Mouse (Mus musculus): ENCODE data around the gene Sbk2.
A peak's percentile ranks its signal among the peaks of the same experiment; 100 is the strongest.

Gene Sbk2

DNA sequence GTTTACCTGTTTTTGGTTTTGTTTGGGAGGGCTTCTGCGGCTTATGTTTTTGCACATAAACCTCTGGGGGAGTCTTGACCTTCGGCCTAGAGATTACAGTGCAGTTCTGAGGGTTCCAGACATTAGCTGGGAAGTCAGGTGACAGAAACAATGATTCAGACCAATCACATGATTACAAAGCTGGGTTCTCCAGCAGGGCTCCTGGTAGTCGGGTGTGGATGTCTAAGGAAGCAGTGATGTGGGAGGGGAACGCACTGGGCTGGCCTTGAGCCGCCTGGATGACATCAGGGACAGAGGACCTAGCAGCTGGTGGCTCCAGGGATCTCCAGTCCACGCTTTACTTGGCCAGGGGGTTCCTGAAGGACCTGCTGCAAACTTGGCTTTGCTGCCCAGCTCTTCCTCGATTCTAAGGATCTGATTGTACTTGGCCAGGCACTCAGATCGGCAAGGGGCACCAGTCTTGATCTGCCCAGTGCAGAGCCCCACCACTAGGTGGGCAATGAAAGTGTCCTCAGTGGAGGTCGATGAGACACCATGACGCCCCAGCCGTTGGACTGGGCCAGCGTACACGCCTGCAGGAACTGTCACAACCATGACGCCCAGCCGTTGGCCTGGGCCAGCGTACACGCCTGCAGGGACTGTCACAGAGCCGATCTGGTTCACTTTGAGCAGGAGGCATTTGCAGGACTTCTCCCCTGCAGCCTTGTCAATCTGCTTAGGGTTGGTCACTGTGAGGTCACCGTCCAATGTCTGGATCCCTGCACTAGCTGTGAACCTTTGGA lies 13.5 kb downstream of the Sbk2 start:
- DNase-seq, result no peak

DNA sequence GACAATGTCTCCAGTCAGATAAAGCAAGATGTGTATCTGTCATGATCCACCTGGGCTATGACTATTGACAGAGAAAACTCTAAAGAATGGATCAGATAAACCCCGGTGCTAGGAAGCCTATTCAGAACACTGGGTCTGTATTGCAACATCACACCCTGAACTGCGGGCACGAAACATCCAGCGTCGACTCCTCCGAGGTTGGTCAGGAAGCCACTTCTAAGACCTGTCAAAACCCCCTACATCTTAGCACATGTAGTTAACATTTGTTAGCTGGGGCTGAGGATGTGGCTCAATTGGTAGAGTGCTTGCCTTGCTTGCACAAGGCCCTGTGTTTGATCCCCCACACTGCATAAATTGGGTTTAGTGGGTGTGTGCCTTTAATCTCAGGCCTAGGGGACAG lies 15.8 kb downstream of the Sbk2 start:
- no peak for DNase-seq

- DNase-seq, result peak; percentile 31 to 79
These were observed 16.4 kb downstream of the Sbk2 start for GRCm38 (mm10) chr7:4947855-4948254.

- peak; percentile 91 to 95 for DNase-seq
These were observed 20.9 kb downstream of the Sbk2 start for GRCm38 (mm10) chr7:4943223-4943815.

- DNase-seq, result no peak
These were observed 21.5 kb downstream of the Sbk2 start for GRCm38 (mm10) chr7:4942673-4943072.

DNA sequence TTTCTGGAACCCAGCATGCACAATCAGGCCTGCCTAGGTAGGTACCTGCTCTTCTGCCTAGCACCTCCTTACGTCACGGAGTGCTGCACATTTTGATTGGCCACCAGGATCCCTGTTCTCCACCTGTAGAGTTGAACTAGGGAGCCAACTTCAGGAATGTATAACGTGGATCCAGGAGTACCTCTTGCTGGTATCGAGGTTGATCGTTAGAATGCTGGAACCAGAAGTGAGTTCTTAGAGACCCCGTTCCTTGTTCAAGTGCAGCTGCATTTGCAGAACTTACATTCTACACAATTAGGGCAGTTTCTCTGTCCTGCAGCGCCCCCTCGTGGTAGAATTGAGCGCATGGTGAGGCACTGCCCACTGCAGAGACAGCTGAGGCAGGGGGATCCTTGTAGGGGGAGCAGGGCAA lies 24.1 kb downstream of the Sbk2 start:
- peak; percentile 70 to 84 for DNase-seq

- peak; percentile 69 to 85 for DNase-seq
These were observed 25.8 kb downstream of the Sbk2 start for GRCm38 (mm10) chr7:4938456-4938855.

DNA sequence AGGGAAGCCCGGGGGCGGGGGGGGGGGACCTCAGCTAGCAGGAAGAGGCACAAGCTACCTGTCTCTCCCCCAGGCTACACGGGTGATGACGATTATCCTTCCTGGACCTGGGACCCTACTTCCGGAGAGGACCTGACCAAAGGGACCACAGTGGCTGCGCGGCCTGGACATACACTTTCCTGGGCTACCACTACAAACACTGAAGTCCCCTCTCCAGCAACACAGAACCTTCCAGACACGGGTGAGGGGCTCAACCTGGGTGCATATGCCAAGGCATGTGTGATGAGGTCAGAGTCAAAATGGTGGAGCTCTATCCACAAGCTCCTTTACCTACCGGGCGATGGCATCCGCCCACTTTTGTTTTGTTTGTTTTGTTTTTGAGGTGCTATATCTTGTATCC lies 26.8 kb downstream of the Sbk2 start:
- DNase-seq, result no peak

DNA sequence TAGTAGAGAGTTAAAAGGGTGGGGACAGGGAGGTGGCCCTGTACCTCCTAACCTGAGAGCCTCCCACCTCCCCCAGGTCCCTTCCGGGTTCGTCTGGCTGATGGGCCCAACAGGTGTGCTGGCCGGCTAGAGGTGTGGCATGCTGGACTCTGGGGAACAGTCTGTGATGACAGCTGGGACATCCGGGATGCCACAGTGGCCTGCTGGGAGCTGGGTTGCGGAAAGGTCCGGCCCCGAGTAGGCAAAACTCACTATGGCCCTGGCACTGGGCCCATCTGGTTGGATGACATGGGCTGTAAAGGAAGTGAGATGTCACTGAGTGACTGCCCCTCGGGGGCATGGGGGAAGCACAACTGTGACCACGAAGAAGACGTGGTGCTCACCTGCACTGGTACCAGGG lies 27.4 kb downstream of the Sbk2 start:
- no peak for DNase-seq

DNA sequence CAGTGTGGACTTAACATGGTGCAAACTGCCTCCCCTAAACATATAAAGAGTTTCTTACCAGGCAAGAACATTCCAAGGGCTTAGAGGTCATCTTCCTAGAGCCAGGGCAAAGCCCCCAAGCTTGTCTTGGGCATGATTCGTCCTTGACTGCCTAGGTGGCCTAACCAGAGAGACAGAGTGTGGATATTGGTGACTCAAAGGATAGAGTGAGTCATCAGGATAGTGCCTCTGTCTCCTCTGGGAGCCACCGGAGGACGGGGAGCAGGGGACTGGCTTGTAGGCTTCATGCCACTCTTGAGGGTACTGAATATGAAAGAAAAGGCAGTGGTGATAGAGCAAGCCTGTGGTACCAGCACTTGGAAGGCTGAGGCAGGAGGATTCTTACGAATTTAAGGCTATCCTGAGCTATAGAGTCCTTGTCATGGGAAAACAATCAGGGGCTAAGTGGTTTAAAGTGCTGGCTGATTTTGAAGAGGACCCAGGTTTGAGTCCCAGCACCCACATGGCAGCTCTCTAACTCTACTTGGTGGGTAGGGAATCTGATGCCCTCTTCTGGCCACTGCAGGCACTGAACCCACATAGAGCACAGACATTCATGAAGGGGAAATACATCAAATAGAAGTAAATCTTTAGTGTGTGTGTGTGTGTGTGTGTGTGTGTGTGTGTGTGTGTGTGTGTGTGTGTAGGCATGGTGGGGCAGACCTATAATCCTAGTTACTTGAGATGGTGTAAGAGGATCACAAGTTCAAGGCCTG lies 29.9 kb downstream of the Sbk2 start:
- no peak for DNase-seq

DNA sequence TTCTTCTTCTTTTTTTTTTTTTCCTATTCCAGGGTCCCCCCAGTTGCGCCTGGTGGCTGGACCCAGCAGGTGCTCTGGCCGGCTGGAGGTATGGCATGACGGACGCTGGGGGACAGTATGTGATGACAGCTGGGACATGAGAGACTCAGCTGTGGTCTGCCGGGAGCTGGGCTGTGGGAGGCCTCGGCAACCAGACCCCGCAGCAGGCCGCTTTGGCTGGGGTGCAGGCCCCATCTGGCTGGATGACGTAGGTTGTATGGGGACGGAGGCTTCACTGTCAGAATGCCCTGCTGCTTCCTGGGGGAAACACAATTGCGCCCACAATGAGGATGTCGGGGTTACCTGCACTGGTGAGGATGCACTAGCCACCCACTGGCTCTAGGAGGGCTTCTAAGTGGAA lies 31.1 kb downstream of the Sbk2 start:
- no peak for DNase-seq

DNA sequence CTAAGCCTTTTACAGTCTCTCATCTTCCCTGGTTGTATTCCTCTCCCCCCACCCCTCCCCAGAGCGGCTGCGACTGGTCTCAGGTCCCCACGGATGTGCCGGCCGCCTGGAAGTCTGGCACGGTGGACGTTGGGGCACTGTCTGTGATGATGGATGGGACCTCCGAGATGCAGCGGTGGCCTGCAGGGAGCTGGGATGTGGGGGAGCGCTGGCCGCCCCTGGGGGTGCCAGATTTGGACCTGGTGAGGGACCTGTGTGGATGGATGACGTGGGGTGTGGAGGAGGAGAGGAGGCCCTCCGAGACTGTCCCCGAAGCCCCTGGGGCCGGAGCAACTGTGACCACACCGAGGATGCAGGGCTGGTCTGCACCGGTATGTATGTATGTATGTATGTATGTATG lies 35.9 kb downstream of the Sbk2 start:
- DNase-seq, result no peak

DNA sequence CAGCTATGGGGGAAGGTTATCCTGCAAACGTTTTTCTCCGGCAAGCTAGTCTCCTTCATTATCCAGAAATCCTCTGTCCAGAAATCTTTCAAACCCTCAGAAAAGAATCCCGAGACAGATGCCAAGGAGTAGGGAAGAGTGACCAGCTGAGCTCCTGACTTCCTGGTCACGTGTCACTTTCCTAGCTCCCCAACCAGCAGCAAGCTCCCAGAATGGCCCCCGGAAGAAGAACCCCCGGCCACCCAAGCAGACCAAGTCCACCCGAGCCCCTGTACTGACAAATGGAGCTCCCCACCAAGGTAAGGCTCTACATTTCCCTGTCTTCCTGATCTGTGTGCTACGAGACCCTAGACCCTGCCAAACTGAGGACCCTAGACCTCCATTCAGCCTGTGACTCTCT lies 36.5 kb downstream of the Sbk2 start:
- DNase-seq, result peak; percentile 38 to 56

GRCm38 (mm10) chr7:4926849-4927248 lies 37.4 kb downstream of the Sbk2 start:
- no peak for DNase-seq

- DNase-seq, result peak; percentile 63 to 88
These were observed 38.5 kb downstream of the Sbk2 start, which contains the start of gene Ssc5d for GRCm38 (mm10) chr7:4925441-4926381. Ssc5d (plus strand) TSS chr7:4925785.

DNA sequence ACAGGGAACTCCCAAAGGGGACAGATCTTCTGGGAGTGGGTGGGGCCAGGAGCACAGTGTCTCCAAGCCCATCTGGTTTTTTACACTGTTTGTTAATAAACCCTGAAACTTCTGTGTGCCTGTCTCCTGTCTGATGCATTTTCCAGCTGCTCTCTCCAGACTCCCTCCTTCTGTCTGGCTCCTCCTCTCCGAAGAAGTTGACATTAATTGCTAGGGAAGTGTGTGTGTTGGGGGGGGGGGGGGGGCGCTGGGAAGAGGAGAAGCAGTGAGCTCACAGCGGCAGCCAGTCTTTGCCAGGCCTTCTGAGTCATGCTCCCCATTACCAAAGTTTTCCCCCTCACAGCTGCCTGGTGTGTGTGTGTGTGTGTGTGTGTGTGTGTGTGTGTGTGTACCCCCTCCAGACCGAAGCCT lies 39.3 kb downstream of the Sbk2 start:
- peak; percentile 45 to 81 for DNase-seq

DNA sequence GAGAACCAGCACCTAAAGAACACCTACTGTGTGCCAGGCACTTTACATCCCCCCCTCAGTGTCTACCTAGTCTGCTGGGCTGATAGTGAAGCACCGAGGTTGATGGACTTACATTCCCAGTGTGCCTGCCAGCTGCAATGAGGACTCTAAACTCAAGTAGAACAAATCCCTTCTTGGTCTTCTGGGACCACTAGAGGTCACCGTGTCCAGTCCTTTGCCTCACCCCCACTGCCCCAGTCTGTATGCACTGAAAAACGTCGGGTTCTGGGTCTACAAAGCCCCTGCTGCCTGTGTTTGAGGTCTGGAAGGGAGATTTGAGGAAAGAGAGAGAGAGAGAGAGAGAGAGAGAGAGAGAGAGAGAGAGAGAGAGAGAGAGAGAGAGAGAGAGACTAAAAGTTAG lies 39.7 kb downstream of the Sbk2 start:
- DNase-seq, result no peak

DNA sequence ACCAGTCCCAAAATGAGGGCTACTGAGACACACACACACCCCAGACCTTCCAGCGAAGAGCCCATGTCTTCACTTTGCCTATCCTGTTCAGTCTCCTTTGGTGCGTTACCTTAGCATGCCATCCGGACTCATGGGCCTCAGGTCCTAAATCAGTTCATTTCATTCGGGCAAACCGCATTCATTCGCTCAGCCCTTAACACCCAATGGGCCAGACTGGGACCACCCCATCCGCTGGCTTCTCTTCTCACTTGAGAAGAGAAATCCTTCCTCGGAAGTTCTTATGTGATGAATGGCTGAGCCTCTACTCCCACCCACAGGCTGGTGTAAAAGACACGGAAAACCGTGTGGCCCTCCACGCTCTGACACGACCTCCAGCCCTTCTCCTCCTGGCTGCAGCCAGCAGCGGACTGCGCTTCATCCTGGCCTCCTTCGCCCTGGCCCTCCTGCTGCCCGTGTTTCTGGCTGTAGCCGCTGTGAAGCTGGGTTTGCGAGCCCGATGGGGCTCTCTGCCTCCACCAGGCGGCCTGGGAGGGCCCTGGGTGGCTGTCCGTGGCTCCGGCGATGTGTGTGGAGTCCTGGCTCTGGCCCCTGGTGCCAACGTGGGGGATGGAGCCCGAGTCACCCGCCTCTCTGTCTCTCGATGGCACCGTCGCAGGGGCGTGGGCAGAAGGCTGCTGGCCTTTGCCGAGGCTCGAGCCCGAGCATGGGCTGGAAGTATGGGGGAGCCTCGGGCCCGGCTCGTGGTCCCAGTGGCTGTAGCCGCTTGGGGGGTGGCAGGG lies 40.4 kb downstream of the Sbk2 start:
- DNase-seq, result peak; percentile 72 to 82

DNA sequence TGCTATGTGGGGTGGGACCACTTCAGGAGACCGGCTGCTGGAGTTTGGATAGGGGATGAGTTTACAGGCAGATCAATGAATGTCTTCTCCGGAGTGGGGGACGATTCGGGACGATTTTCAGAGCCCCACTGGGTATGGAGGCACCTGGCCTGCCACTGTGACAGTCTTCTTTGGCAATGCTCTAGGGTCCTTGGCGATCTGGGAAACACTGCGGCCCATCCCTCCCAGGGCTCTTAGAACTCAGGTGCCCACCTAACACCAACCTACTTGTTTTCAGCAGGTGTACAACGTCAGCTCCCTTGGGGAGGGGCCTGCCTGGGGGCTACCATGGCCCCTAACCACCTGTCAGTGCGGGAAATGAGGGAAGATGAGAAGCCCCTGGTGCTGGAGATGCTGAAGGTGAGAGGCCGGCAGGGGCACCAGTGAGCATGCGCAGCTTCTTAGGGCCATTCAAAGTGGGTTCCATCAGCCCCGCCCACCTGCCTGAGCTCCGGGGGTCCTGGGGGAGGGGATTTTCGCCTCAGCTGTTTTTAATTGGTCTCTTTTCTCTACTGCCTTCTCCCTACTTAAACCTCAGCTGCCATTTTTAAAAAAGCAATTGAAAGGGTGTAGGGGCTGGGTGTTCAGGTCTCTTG lies 41.2 kb downstream of the Sbk2 start:
- DNase-seq, result peak in 1 of 2 experiments; percentile 39

DNA sequence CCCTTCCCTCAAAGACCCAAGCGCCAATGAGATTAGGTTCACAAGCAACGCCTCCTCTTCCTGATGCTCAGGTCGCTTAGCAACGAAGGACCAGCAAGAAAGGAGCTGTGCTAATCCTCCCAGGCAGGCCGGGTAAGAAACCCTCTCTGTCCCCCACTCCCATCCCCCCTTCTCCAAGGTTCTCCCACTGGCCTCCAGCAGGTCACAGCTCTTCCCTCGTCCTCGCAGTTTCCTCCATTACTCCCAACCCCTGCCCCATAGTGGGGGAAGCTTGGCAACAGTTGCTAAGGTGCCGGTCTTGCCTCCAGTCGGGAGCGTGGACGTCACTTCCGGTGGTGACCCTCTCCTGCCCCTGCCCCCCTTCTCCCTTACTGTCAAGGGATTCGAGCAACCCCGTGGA lies 41.7 kb downstream of the Sbk2 start:
- peak; percentile 75 to 79 for DNase-seq

DNA sequence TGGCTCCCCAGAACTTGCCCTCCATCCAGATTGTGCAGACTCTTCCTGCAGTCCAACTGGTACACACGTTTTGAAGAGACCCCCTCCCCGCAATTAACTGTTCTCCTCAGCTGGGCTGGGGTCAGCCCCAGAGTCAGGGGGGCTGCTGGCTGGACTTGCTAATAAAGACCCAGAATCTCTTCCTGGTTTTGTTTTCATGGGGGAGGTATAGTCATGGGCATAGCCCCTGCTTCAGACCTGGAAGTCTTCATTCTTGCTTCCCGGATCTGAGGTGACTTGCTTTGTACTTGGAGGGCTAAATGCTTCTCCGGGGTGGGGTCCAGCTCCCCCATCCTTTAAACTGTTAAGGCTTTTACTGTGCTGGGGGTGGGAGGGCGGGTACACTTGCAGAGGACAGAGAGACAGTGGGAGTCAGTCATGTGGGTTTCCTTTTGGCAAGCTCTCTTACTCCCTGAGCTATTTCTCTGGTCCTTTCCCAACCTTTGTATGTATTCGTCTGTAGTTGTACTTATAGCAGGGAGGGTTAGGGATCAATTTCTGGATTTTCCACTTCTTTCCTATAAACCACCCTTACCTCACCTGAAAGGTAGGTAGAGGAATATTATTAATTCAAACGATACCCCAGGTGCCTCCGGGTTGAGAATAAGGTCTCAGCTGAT lies 42.3 kb downstream of the Sbk2 start, which contains the start of gene Nat14:
Nat14 (plus strand) TSS at position 205 of the 659 bp plus-strand sequence.
- DNase-seq, result no peak
